Mouse (Mus musculus): ENCODE measurements at regions not wholly inside any gene's neighbourhood (a gene's known extent, or its start where the extent isn't known, plus 50 kb on each side); places are given as distances from the start of the nearest gene placed in this dataset.
A peak's percentile ranks its signal among the peaks of the same experiment; 100 is the strongest.

DNA sequence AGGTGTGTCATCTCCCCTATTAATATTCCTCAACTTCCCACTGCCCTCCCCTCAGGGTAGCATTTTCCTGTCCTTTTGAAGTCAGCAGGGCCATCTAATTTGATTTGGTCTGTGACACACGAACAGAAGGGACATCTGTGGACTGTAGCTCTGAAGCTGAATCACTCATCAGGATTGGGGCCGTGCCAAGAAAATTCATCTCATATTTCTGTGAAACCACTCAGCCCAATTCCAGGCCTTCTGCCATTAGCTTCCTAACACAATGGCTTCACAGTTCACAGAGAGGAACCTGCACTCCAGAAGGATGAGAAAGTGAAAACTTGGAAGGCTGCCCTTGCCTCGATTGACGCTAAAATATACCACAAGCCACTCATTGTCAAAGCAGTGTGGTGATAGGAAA, 86.1 kb downstream of the Abhd5 start:
- DNase-seq (ENCODE audit: extremely low spot score in 1 of 2, low spot score in 1 of 2), result peak; percentile 46 to 70

- DNase-seq (ENCODE audit: extremely low spot score in 1 of 2, low spot score in 1 of 2), result no peak
Observed at GRCm38 (mm10) chr9:122446387-122447105, 95.1 kb downstream of the Abhd5 start.

DNA sequence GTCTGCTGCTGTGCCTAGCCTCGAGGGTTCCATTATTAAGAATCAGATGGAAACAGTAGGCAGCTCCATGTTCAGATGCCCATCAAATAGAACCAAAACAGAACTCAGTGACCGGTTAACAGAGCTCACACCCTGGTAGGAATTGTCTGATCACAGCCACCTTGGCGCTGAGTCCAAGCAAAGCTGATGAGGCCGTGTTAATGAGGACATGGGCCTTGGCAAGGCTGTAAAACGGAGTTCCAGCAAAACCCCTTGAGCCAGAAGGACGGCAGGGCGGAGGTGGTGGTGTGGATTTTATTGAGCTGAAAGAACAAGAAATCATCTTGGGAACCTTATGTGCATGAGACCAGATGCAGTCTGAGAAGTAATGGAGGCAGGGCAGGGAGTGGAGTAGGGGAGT, 96.2 kb downstream of the Abhd5 start:
- no peak for DNase-seq (ENCODE audit: extremely low spot score in 1 of 2, low spot score in 1 of 2)

- DNase-seq (ENCODE audit: extremely low spot score in 1 of 2, low spot score in 1 of 2), result no peak
Observed at GRCm38 (mm10) chr9:122448342-122448741, 96.9 kb downstream of the Abhd5 start.

DNA sequence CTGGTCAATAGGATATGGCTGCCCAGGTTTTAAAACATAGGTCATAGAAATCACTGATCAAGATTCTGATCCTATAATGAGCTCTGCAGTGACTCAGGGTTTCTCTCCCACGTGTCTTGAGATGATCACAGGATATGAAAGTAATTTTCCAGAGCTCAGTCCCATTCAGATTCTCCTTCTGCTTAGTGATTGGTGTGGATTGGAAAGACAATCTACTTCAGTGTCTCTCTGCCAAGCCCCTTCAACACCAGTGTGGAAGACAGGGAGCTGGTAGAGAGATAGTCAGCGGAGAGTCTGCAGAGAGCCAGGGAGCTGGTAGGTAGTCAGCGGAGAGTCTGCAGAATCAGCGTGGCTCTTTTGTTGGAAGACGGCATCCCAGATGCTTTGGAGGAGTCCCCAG, 99.1 kb downstream of the Abhd5 start:
- DNase-seq (ENCODE audit: extremely low spot score in 1 of 2, low spot score in 1 of 2), result peak in 1 of 2 experiments; percentile 39

GRCm38 (mm10) chr9:122455301-122455700, 103.9 kb downstream of the Abhd5 start:
- peak; percentile 31 to 54 for DNase-seq (ENCODE audit: extremely low spot score in 1 of 2, low spot score in 1 of 2)

DNA sequence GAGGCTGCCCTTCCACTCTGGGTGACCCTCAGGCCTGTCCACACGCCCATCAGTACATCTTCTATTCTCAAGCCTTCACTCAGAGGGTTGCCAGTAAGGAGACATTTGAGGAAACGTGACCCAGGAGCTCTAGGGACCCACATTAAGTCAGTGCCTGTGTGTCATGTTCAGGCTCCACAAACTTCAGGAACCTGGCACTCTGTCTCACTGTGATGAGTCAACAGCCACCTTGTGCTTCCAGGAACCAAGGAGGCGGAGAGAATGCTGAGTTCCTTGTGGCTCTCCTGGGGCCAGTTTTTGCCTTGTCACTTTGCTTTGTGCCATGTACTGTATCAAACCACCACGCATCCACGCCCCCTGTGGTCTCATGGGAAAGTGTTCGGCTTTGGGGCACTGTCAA, 104.4 kb downstream of the Abhd5 start:
- peak in 1 of 2 experiments; percentile 35 for DNase-seq (ENCODE audit: extremely low spot score in 1 of 2, low spot score in 1 of 2)

- DNase-seq (ENCODE audit: extremely low spot score in 1 of 2, low spot score in 1 of 2), result no peak
Observed at GRCm38 (mm10) chr9:122459491-122459890, 108.1 kb downstream of the Abhd5 start.

- no peak for DNase-seq (ENCODE audit: extremely low spot score in 1 of 2, low spot score in 1 of 2)
Observed at GRCm38 (mm10) chr9:122471539-122471938, 120.1 kb downstream of the Abhd5 start.

GRCm38 (mm10) chr9:122476356-122476755, 124.9 kb downstream of the Abhd5 start:
- DNase-seq (ENCODE audit: extremely low spot score in 1 of 2, low spot score in 1 of 2), result peak in 1 of 2 experiments; percentile 81

GRCm38 (mm10) chr9:122487001-122487400, 135.6 kb downstream of the Abhd5 start:
- no peak for DNase-seq (ENCODE audit: extremely low spot score in 1 of 2, low spot score in 1 of 2)

DNA sequence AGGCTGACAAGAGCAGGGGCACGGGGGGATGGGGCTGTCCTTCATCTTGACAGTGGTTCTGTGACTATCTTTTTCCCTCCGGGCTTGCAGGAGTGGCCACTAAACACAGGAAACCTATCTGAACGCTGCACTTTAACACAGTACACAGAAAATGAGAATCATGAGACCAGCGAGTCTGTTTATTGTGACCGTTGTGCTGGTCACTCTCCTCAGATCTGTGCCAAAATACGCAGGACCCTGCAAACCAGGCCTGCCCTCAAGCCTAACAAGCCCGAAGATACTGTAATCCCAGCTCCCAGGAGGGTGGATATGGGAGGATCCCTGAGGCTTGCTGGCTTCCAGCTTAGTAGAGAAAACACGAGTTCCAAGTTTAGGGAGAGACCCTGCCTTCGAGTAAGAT, 143.3 kb downstream of the Abhd5 start:
- DNase-seq (ENCODE audit: extremely low spot score in 1 of 2, low spot score in 1 of 2), result no peak

- no peak for DNase-seq (ENCODE audit: extremely low spot score in 1 of 2, low spot score in 1 of 2)
Observed at GRCm38 (mm10) chr9:122496482-122496985, 145.1 kb downstream of the Abhd5 start.

DNA sequence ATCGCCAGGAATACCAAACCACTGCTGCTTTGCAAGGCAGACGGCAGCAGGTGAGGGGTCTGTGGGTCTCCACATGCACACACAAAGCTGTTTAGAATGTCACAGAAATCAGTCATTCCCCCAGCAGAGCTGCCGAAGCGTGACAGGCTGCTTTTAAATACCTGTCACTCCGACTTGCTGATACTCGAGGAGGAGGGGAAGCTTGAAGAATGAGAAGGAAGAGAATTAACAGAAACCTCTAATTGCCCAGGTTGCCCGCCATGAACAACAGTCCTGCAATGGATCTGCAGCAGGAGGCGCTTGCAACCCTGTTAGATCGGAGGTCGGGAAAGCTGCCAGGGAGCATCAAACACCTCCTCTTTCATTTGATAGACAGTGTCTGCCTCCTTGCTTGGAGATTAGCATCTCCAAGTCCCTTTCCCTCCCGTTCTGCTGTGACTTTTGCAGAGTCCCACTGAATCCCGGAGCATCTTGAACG, 150.5 kb downstream of the Abhd5 start:
- DNase-seq (ENCODE audit: extremely low spot score in 1 of 2, low spot score in 1 of 2), result peak in 1 of 2 experiments; percentile 36

- peak in 1 of 2 experiments; percentile 20 for DNase-seq (ENCODE audit: extremely low spot score in 1 of 2, low spot score in 1 of 2)
Observed at GRCm38 (mm10) chr9:122521569-122521968, 170.2 kb downstream of the Abhd5 start.

- peak in 1 of 2 experiments; percentile 26 for DNase-seq (ENCODE audit: extremely low spot score in 1 of 2, low spot score in 1 of 2)
Observed at GRCm38 (mm10) chr9:122525621-122526055, 174.2 kb downstream of the Abhd5 start.

DNA sequence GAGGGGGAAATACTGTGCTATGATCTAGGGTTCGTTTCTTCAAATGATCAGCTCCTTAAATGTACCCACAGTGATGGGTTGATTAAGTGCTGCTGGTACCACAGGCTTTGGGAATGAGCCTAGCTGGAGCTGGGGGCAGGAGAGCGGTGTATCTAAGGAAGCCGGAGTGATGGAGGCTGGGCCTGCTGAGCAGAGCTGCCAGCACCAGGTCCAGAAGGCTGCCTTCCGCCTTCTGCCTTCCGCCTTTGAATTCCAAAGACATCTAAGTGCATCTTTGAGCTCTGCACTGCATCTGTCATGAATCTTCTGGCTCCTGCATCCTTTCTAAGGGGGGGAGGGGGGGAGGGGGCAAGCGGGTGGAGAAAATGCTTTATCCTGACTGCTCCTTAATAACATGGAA, 176.9 kb downstream of the Abhd5 start:
- DNase-seq (ENCODE audit: extremely low spot score in 1 of 2, low spot score in 1 of 2), result peak in 1 of 2 experiments; percentile 11

DNA sequence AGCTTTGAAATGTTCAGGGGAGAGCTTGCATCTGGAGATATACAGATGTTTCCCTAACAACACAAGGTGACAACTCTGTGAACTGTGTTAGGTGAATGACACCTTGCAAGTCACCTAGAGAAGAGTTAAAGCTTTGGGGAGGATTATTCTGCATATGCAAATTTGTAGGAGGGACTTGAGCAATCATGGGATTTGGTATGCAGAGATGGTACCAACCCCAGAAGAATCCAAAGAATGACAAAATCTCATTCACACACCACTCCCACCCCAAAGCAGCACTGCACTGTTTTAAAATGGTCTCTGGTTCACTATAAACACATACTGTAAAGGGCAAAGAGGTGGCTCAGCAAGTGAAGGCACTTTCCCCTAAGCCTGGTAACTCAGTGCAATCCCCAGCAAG, 178.3 kb downstream of the Abhd5 start:
- DNase-seq (ENCODE audit: extremely low spot score in 1 of 2, low spot score in 1 of 2), result no peak

- DNase-seq (ENCODE audit: extremely low spot score in 1 of 2, low spot score in 1 of 2), result no peak
Observed at GRCm38 (mm10) chr9:122531806-122532205, 180.4 kb downstream of the Abhd5 start.

DNA sequence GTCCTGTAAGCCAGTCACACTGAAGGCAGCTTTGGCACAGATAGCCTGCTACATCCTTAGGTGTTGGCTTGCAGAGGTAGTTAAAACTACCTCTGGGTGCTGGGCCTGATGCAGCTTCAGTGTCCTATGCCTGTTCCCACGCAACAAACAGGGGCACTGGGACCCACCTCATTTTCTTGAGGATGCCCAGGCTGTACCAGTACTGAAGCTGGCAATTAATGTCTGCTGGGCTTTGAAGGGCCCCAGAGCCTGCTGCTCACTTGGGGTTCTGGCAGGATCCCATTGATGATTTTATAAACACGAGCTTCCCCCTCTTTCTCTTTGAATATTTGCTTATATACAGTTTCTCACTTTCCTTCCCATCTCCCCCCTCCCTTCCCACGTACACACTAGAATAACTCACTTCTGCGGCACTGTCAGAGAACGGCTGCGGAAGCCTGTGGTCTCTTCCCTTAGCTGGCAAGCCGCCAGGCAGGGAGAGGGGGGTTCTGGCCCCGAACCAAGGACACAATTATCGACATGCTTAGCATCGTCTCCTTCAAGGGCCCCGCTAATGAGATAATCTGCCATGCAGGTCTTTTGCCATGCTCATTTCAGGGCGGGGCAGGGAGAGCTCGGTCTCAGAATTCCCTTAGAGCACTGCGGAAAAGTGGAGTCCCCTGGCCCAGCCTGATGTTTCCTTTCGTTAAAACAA, 182.9 kb downstream of the Abhd5 start:
- peak; percentile 42 to 57 for DNase-seq (ENCODE audit: extremely low spot score in 1 of 2, low spot score in 1 of 2)

GRCm38 (mm10) chr9:122534965-122535364, 183.6 kb downstream of the Abhd5 start:
- DNase-seq (ENCODE audit: extremely low spot score in 1 of 2, low spot score in 1 of 2), result peak in 1 of 2 experiments; percentile 22

- no peak for DNase-seq (ENCODE audit: extremely low spot score in 1 of 2, low spot score in 1 of 2)
Observed at GRCm38 (mm10) chr9:122540091-122540490, 188.7 kb downstream of the Abhd5 start.

Measured in frontal cortex, adult 2 months (tissue).